8 mouse cellular contexts compared by ENCODE assay signal in the genomic region with DNA sequence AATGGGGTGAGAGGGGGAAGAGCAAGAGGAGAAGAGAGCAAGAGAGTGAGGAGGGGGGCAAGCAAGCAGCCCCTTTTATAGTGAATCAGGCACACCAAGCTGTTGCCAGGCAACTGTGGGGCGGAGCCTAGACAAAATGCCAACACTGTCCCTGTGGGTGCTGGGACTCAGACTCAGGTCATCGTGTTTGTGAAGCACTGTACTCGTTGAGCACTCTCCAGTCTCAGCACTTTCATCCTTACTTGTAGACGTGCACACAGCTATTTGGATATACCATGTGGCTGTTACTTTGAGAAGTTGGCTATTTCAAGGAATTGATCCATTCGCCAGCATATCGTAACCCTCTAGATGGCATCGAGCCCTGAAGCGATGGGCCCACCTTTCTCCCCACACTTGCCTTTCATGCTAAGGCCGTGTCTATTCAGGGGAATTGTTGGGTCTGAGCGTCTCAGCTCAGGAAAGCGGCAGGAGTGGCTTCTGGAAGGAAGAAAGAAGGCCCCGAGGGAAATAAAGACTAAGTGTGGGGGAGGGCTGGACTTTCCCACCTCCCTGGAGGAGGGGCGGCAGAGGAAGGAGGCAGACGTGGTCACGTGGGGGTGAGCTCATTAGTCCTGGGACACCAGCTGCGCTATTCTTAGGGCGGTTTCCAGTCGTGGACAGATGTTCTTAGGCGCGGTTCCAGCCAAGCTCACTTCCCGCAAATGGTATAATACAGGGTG. TPM values are rescaled to one million over a fixed set of nuclear protein-coding genes. Genes with fewer than 3 reads are reported as not detected.
DNase-seq lines count a peak whose midpoint lies in the region; ATAC-seq and TF ChIP-seq lines count a peak whose summit lies in the region.

No protein-coding gene starts in this region.

- H3K4me2 ChIP-seq in forebrain, embryonic 13.5 days, result peak overlapping the region; percentile 57

- DNase-seq in adrenal gland, postnatal 14 days, result peak; percentile 85
- DNase-seq in heart, postnatal 4 days, result peak; percentile 94
- DNase-seq in left cerebral cortex, adult 18-20 months (ENCODE audit: low spot score in 2 of 2), result peak; percentile 28 to 43
- DNase-seq in right cerebral cortex, postnatal 10 days (ENCODE audit: low spot score in 2 of 2), result peak; percentile 71 to 85
- no peak for DNase-seq in cerebellum, adult 9-10 months

- H3K4me3 ChIP-seq in E14TG2a.4 (replicated peaks; ENCODE audit: low read length) (peak overlapping the region; percentile 71), macrophage (ENCODE audit: inconsistent target) (peak overlapping the region; percentile 46)
- H3K4me3 ChIP-seq in forebrain, embryonic 13.5 days, result peak overlapping the region; percentile 13

- H3K9ac ChIP-seq in forebrain, embryonic 13.5 days, result peak overlapping the region; percentile 47; the same call in 1 of the 2 replicates

- H3K9me3 ChIP-seq in E14TG2a.4 (ENCODE audit: low read length), result peaks cover 36% of the 10 kb centered on the region
- H3K9me3 ChIP-seq in forebrain, embryonic 13.5 days (replicated peaks), result no peaks in the 10 kb centered on the region

- TF ChIP-seq CTCF in E14TG2a.4 (conservative IDR thresholded peaks at IDR 0.05; ENCODE audit: low read length), result no peak

- H3K36me3 ChIP-seq in E14TG2a.4 (ENCODE audit: insufficient read depth, low read length), result peaks cover 45% of the 10 kb centered on the region
- H3K36me3 ChIP-seq in forebrain, embryonic 13.5 days (ENCODE audit: poor library complexity, severe bottlenecking), result peaks cover 5% of the 10 kb centered on the region
- no peaks in the 10 kb centered on the region for H3K36me3 ChIP-seq in macrophage (ENCODE audit: inconsistent target)

- H3K27ac ChIP-seq in forebrain, embryonic 13.5 days, result peak overlapping the region; percentile 96
- H3K27ac ChIP-seq in macrophage, result peak overlapping the region; percentile 100

- under 1% methylated on average over 21 of the region's 21 CpGs for WGBS in forebrain, embryonic 13.5 days
- 5% methylated on average over 21 of the region's 21 CpGs for WGBS in macrophage (ENCODE audit: missing documents)

- ATAC-seq in forebrain, embryonic 13.5 days, result peak; percentile 59

- H3K79me2 ChIP-seq in macrophage (ENCODE audit: inconsistent target), result peaks cover 78% of the 10 kb centered on the region

- peaks cover 73% of the 10 kb centered on the region for H3K4me1 ChIP-seq in E14TG2a.4 (replicated peaks; ENCODE audit: low read depth, low read length)
- peaks cover 84% of the 10 kb centered on the region for H3K4me1 ChIP-seq in forebrain, embryonic 13.5 days

- no peaks in the 10 kb centered on the region for H3K27me3 ChIP-seq in E14TG2a.4 (ENCODE audit: insufficient read depth, low read length)
- H3K27me3 ChIP-seq in forebrain, embryonic 13.5 days, result no peaks in the 10 kb centered on the region

RNA-seq across cellular contexts. Expression of a gene that starts 16.5 kb away (rescaled TPM):
- total RNA-seq in adrenal gland, postnatal 14 days (2021), result 83.1 and 84.0 TPM in 2 replicates
- polyA plus RNA-seq in forebrain, embryonic 13.5 days (2015; fragmentation: Nextera tagmentation; extraction: Ambion mirVana), result 49.7 and 49.9 TPM in 2 replicates
- 100 to 1,000 TPM; 288 to 301 TPM for total RNA-seq in heart, postnatal 4 days (2021)
- total RNA-seq in left cerebral cortex, adult 18-20 months (2021), result 100 to 1,000 TPM; 239 to 275 TPM
- 100 to 1,000 TPM; 175 to 281 (median 222) TPM for total RNA-seq in macrophage (2018; cell fraction: chromatin; rRNA removed)
- total RNA-seq in macrophage (2018; cell fraction: cytosol; rRNA removed), result 10 to 100 TPM; 48.6 to 71.4 (median 54.7) TPM
- total RNA-seq in macrophage (2018; cell fraction: nucleus; rRNA removed), result 100 to 1,000 TPM in 25 of 26 experiments, 10 to 100 TPM in 1; 94.9 to 207 (median 141) TPM
- polyA plus RNA-seq in macrophage (2018), result 30.9 to 32.9 TPM (median 32.9 TPM) in 3 replicates

RNA-seq across cellular contexts. Expression of a gene that starts 36.8 kb away (rescaled TPM):
- total RNA-seq in adrenal gland, postnatal 14 days (2021), result 1.8 and 2.2 TPM in 2 replicates
- polyA plus RNA-seq in forebrain, embryonic 13.5 days (2015; fragmentation: Nextera tagmentation; extraction: Ambion mirVana), result 164 and 177 TPM in 2 replicates
- total RNA-seq in heart, postnatal 4 days (2021), result 1 to 10 TPM; 2.5 to 2.7 TPM
- 1 to 10 TPM; 8.1 to 8.8 TPM for total RNA-seq in left cerebral cortex, adult 18-20 months (2021)
- 10 to 100 TPM in 3 of 26 experiments, 1 to 10 TPM in 22, under 1 TPM in 1; 0.92 to 10.8 (median 6.6) TPM for total RNA-seq in macrophage (2018; cell fraction: chromatin; rRNA removed)
- total RNA-seq in macrophage (2018; cell fraction: cytosol; rRNA removed), result 1 to 10 TPM in 1 of 26 experiments, under 1 TPM in 25; 0.33 to 1.5 (median 0.57) TPM
- 1 to 10 TPM in 24 of 26 experiments, under 1 TPM in 2; 0.52 to 3.7 (median 2.2) TPM for total RNA-seq in macrophage (2018; cell fraction: nucleus; rRNA removed)
- 0.25 to 2.2 TPM (median 1.1 TPM) in 3 replicates for polyA plus RNA-seq in macrophage (2018)

Comparison
In these comparisons a context has a peak if more than half of its experiments do, and no peak if none do; other contexts are left out.
1. H3K4me3 ChIP-seq: peak in every context shown above with its lines; median percentile 71 in E14TG2a.4; 46 in macrophage; 13 in forebrain, embryonic 13.5 days.